Mouse (Mus musculus) kidney, adult 2 months (tissue): Measurements from ENCODE around the gene Cd207.

Experiments
- CTCF ChIP-seq: fragments of 200-500 bp; conservative IDR thresholded peaks from 2 replicates; pipeline ENCODE4 v1.5.1; 2011; ENCODE audit warnings: low read depth, mild to moderate bottlenecking, control low read depth, low read length, moderate library complexity, mixed read lengths; ENCODE audit not compliant: insufficient read depth, insufficient read length
- POLR2A ChIP-seq: fragments of 200-500 bp; IDR thresholded peaks from one replicate; pipeline ENCODE4 v1.6.1; 2011; ENCODE audit warnings: low read depth, low read length, control low read depth

GRCm38 (mm10) chr6:83626781-83627180, 50.9 kb downstream of the Cd207 start:
- no peak for TF ChIP-seq POLR2A
- TF ChIP-seq CTCF, result no peak
